Mouse (Mus musculus) forebrain, embryonic 15.5 days (tissue): ENCODE measurements around the gene Cd48. TPM values are rescaled to one million over a fixed set of nuclear protein-coding genes. Genes with fewer than 3 reads are reported as not detected.

Experiments used
- ATAC-seq: fragments of 200-750 bp; cut with Nextera tagmentation; replicated peaks from 2 replicates; pipeline ENCODE4 v1.8.0; 2017; ENCODE audit warnings: mild to moderate bottlenecking, moderate TSS enrichment, moderate library complexity
- H3K27ac ChIP-seq: fragments of 300-500 bp; sonication (generic); replicated peaks from 2 replicates; pipeline ENCODE4 v1.5.1; 2015; ENCODE audit warnings: mild to moderate bottlenecking, inconsistent platforms
- H3K27me3 ChIP-seq: fragments of 300-500 bp; sonication (generic); 2 replicates; pipeline ENCODE4 v1.6.1; 2015; ENCODE audit warnings: inconsistent platforms
- H3K36me3 ChIP-seq: fragments of 300-500 bp; sonication (generic); 2 replicates; pipeline ENCODE4 v1.6.1; 2015; ENCODE audit warnings: mild to moderate bottlenecking, inconsistent platforms
- H3K4me1 ChIP-seq: fragments of 300-500 bp; sonication (generic); 2 replicates; pipeline ENCODE4 v1.6.1; 2015; ENCODE audit warnings: inconsistent platforms
- H3K4me2 ChIP-seq: fragments of 300-500 bp; sonication (generic); replicated peaks from 2 replicates; pipeline ENCODE4 v1.6.1; 2015; ENCODE audit warnings: mild to moderate bottlenecking, inconsistent platforms
- H3K4me3 ChIP-seq: fragments of 300-500 bp; sonication (generic); 2 replicates; pipeline ENCODE4 v1.5.1; 2015; ENCODE audit warnings: mild to moderate bottlenecking, inconsistent platforms
- H3K9ac ChIP-seq: fragments of 300-500 bp; sonication (generic); replicated peaks from 2 replicates; pipeline ENCODE4 v1.6.1; 2015; ENCODE audit warnings: mild to moderate bottlenecking, inconsistent platforms
- H3K9me3 ChIP-seq: fragments of 300-500 bp; sonication (generic); 2 replicates; pipeline ENCODE4 v1.6.1; 2016; ENCODE audit warnings: inconsistent platforms
- WGBS: fragments of 180-500 bp; shearing (Covaris S2); methylation state at CpG from one replicate; pipeline ENCODE4 v1.1.7; 2015; ENCODE audit warnings: mixed read lengths; 5-methylcytosine and 5-hydroxymethylcytosine counted together
- polyA plus RNA-seq: library from polyadenylated mRNA; unstranded; fragments of >200 nt; fragmentation: Nextera tagmentation; extraction: Ambion mirVana; gene quantifications from 2 replicates; pipeline ENCODE4 v1.2.1, GENCODE M21; 2015

The Cd48 gene
- polyA plus RNA-seq, result 0.76 and 1.2 TPM in 2 replicates

- 93% methylated on average over 14 of the region's 14 CpGs for WGBS
- Histone ChIP-seq H3K4me1 (no peaks in the 10 kb centered on the region), H3K27ac (no peak within 1 kb of the TSS), H3K9me3 (no peaks in the 10 kb centered on the region), H3K4me2 (no peak within 1 kb of the TSS), H3K4me3 (no peak within 1 kb of the TSS), H3K36me3 (no peaks in the 10 kb centered on the region), H3K27me3 (no peaks in the 10 kb centered on the region), H3K9ac (no peak within 1 kb of the TSS)
- ATAC-seq, result no peak
These were observed at the start of gene Cd48 for GRCm38 (mm10) chr1:171681531-171682299. Gene Cd48, plus strand, starts transcription at chr1:171682009.

GRCm38 (mm10) chr1:171635696-171636095 is 46.1 kb upstream of the Cd48 start:
- Histone ChIP-seq H3K9ac (no peak overlapping the region), H3K4me3 (no peak overlapping the region), H3K4me1 (no peaks in the 10 kb centered on the region), H3K27ac (no peak overlapping the region), H3K9me3 (no peaks in the 10 kb centered on the region), H3K27me3 (no peaks in the 10 kb centered on the region), H3K4me2 (no peak overlapping the region), H3K36me3 (no peaks in the 10 kb centered on the region)
- no peak for ATAC-seq
- WGBS, result 66% methylated on average over 6 of the region's 6 CpGs

- no peaks in the 10 kb centered on the region for H3K4me1 ChIP-seq
- 89% methylated on average over 8 of the region's 8 CpGs for WGBS
These were observed 44.7 kb upstream of the Cd48 start for GRCm38 (mm10) chr1:171637101-171637500.

GRCm38 (mm10) chr1:171638686-171639085 is 43.1 kb upstream of the Cd48 start:
- Histone ChIP-seq H3K4me1 (no peaks in the 10 kb centered on the region), H3K9ac (no peak overlapping the region), H3K4me2 (no peak overlapping the region), H3K4me3 (no peak overlapping the region), H3K27ac (no peak overlapping the region), H3K36me3 (no peaks in the 10 kb centered on the region), H3K27me3 (no peaks in the 10 kb centered on the region), H3K9me3 (no peaks in the 10 kb centered on the region)
- 78% methylated on average over 2 of the region's 2 CpGs for WGBS
- no peak for ATAC-seq

More at GRCm38 (mm10) chr1:171637101-171637500, 44.7 kb upstream of the Cd48 start:
- H3K4me3 ChIP-seq, result no peak overlapping the region
- H3K27ac ChIP-seq, result no peak overlapping the region
- no peak overlapping the region for H3K9ac ChIP-seq
- H3K9me3 ChIP-seq, result no peaks in the 10 kb centered on the region
- no peak for ATAC-seq
- no peak overlapping the region for H3K4me2 ChIP-seq
- no peaks in the 10 kb centered on the region for H3K27me3 ChIP-seq
- no peaks in the 10 kb centered on the region for H3K36me3 ChIP-seq

GRCm38 (mm10) chr1:171640796-171641195 is 41.0 kb upstream of the Cd48 start:
- no peaks in the 10 kb centered on the region for H3K36me3 ChIP-seq
- H3K9me3 ChIP-seq, result no peaks in the 10 kb centered on the region
- H3K4me3 ChIP-seq, result no peak overlapping the region
- no peak overlapping the region for H3K27ac ChIP-seq
- 95% methylated on average over 6 of the region's 6 CpGs for WGBS
- H3K27me3 ChIP-seq, result no peaks in the 10 kb centered on the region
- no peak for ATAC-seq
- no peak overlapping the region for H3K4me2 ChIP-seq
- no peak overlapping the region for H3K9ac ChIP-seq
- no peaks in the 10 kb centered on the region for H3K4me1 ChIP-seq

- WGBS, result 83% methylated on average over 7 of the region's 7 CpGs
These were observed 38.2 kb upstream of the Cd48 start for GRCm38 (mm10) chr1:171643612-171644011.

GRCm38 (mm10) chr1:171646429-171646940 is 35.3 kb upstream of the Cd48 start:
- no peak for ATAC-seq
- no peaks in the 10 kb centered on the region for H3K4me1 ChIP-seq

More at GRCm38 (mm10) chr1:171643612-171644011, 38.2 kb upstream of the Cd48 start:
- Histone ChIP-seq H3K36me3 (no peaks in the 10 kb centered on the region), H3K4me2 (no peak overlapping the region), H3K4me3 (no peak overlapping the region), H3K27ac (no peak overlapping the region), H3K9ac (no peak overlapping the region), H3K4me1 (no peaks in the 10 kb centered on the region), H3K27me3 (no peaks in the 10 kb centered on the region), H3K9me3 (no peaks in the 10 kb centered on the region)
- no peak for ATAC-seq

GRCm38 (mm10) chr1:171647716-171648115 is 34.1 kb upstream of the Cd48 start:
- H3K9ac ChIP-seq, result no peak overlapping the region
- H3K36me3 ChIP-seq, result no peaks in the 10 kb centered on the region
- 87% methylated on average over 5 of the region's 5 CpGs for WGBS
- no peak overlapping the region for H3K27ac ChIP-seq
- no peak overlapping the region for H3K4me2 ChIP-seq
- no peaks in the 10 kb centered on the region for H3K4me1 ChIP-seq
- H3K9me3 ChIP-seq, result no peaks in the 10 kb centered on the region
- ATAC-seq, result no peak
- H3K27me3 ChIP-seq, result no peaks in the 10 kb centered on the region
- no peak overlapping the region for H3K4me3 ChIP-seq

More at GRCm38 (mm10) chr1:171646429-171646940, 35.3 kb upstream of the Cd48 start:
- H3K27ac ChIP-seq, result no peak overlapping the region
- no peaks in the 10 kb centered on the region for H3K36me3 ChIP-seq
- no peaks in the 10 kb centered on the region for H3K9me3 ChIP-seq
- H3K27me3 ChIP-seq, result no peaks in the 10 kb centered on the region
- H3K4me3 ChIP-seq, result no peak overlapping the region
- H3K4me2 ChIP-seq, result no peak overlapping the region
- H3K9ac ChIP-seq, result no peak overlapping the region
- 83% methylated on average over 5 of the region's 5 CpGs for WGBS

- no peak overlapping the region for H3K9ac ChIP-seq
- H3K4me1 ChIP-seq, result no peaks in the 10 kb centered on the region
- no peaks in the 10 kb centered on the region for H3K36me3 ChIP-seq
- ATAC-seq, result no peak
- WGBS, result 79% methylated on average over 8 of the region's 8 CpGs
- no peak overlapping the region for H3K4me3 ChIP-seq
- no peak overlapping the region for H3K4me2 ChIP-seq
- no peaks in the 10 kb centered on the region for H3K9me3 ChIP-seq
- H3K27me3 ChIP-seq, result no peaks in the 10 kb centered on the region
- H3K27ac ChIP-seq, result no peak overlapping the region
These were observed 33.0 kb upstream of the Cd48 start for GRCm38 (mm10) chr1:171648840-171649239.

GRCm38 (mm10) chr1:171652734-171653133 is 29.1 kb upstream of the Cd48 start, which contains the start of gene Slamf7:
Gene Slamf7, minus strand, starts transcription at chr1:171653035.
- H3K4me3 ChIP-seq, result no peak within 1 kb of the TSS
- H3K4me1 ChIP-seq, result no peaks in the 10 kb centered on the region
- no peak for ATAC-seq
- no peak within 1 kb of the TSS for H3K9ac ChIP-seq
- H3K27me3 ChIP-seq, result no peaks in the 10 kb centered on the region
- no peaks in the 10 kb centered on the region for H3K36me3 ChIP-seq
- no peak within 1 kb of the TSS for H3K27ac ChIP-seq
- no peak within 1 kb of the TSS for H3K4me2 ChIP-seq
- no peaks in the 10 kb centered on the region for H3K9me3 ChIP-seq
- 90% methylated on average over 5 of the region's 5 CpGs for WGBS

- ATAC-seq, result no peak
- Histone ChIP-seq H3K36me3 (no peaks in the 10 kb centered on the region), H3K27me3 (no peaks in the 10 kb centered on the region), H3K27ac (no peak overlapping the region), H3K4me2 (no peak overlapping the region), H3K4me1 (no peaks in the 10 kb centered on the region), H3K4me3 (no peak overlapping the region), H3K9ac (no peak overlapping the region), H3K9me3 (no peaks in the 10 kb centered on the region)
- WGBS, result 84% methylated on average over 5 of the region's 5 CpGs
These were observed 23.2 kb upstream of the Cd48 start for GRCm38 (mm10) chr1:171658561-171658991.

GRCm38 (mm10) chr1:171660423-171660822 is 21.4 kb upstream of the Cd48 start:
- H3K9me3 ChIP-seq, result no peaks in the 10 kb centered on the region
- no peak overlapping the region for H3K4me3 ChIP-seq
- 83% methylated on average over 1 of the region's 1 CpGs for WGBS
- H3K27ac ChIP-seq, result no peak overlapping the region
- H3K4me2 ChIP-seq, result no peak overlapping the region
- no peaks in the 10 kb centered on the region for H3K36me3 ChIP-seq
- H3K9ac ChIP-seq, result no peak overlapping the region
- H3K4me1 ChIP-seq, result no peaks in the 10 kb centered on the region
- no peak for ATAC-seq
- H3K27me3 ChIP-seq, result no peaks in the 10 kb centered on the region
